Mouse (Mus musculus): ENCODE measurements around the gene Eef1a2.

Gene Eef1a2

GRCm38 (mm10) chr2:181158471-181158870 is 1.7 kb upstream of the Eef1a2 start:
- no peak for DNase-seq (ENCODE audit: low spot score)

- DNase-seq (ENCODE audit: low spot score) = no peak
Measured at GRCm38 (mm10) chr2:181157716-181158302, 995 bp upstream of the Eef1a2 start.

- no peak for DNase-seq (ENCODE audit: low spot score)
Measured at GRCm38 (mm10) chr2:181157180-181157579, 366 bp upstream of the Eef1a2 start.

GRCm38 (mm10) chr2:181155801-181156200 is 1.0 kb downstream of the Eef1a2 start:
- no peak for DNase-seq (ENCODE audit: low spot score)

- no peak for DNase-seq (ENCODE audit: low spot score)
Measured at GRCm38 (mm10) chr2:181154831-181155415, 1.9 kb downstream of the Eef1a2 start.

GRCm38 (mm10) chr2:181154361-181154760 is 2.5 kb downstream of the Eef1a2 start:
- DNase-seq (ENCODE audit: low spot score) = no peak

GRCm38 (mm10) chr2:181153837-181154236 is 3.0 kb downstream of the Eef1a2 start:
- DNase-seq (ENCODE audit: low spot score) = no peak

- no peak for DNase-seq (ENCODE audit: low spot score)
Measured at GRCm38 (mm10) chr2:181153131-181153530, 3.7 kb downstream of the Eef1a2 start.

GRCm38 (mm10) chr2:181152701-181153100 is 4.1 kb downstream of the Eef1a2 start:
- DNase-seq (ENCODE audit: low spot score) = no peak

- no peak for DNase-seq (ENCODE audit: low spot score)
Measured at GRCm38 (mm10) chr2:181150281-181150680, 6.5 kb downstream of the Eef1a2 start.

- DNase-seq (ENCODE audit: low spot score) = no peak
Measured at GRCm38 (mm10) chr2:181148318-181148955, 8.4 kb downstream of the Eef1a2 start.

- DNase-seq (ENCODE audit: low spot score) = no peak
Measured at GRCm38 (mm10) chr2:181147546-181148317, 9.1 kb downstream of the Eef1a2 start.

GRCm38 (mm10) chr2:181146976-181147545 is 9.8 kb downstream of the Eef1a2 start:
- DNase-seq (ENCODE audit: low spot score) = no peak

- no peak for DNase-seq (ENCODE audit: low spot score)
Measured at GRCm38 (mm10) chr2:181144675-181145074, 12.1 kb downstream of the Eef1a2 start.

- DNase-seq (ENCODE audit: low spot score) = no peak
Measured at GRCm38 (mm10) chr2:181143509-181144276, 13.1 kb downstream of the Eef1a2 start.

- no peak for DNase-seq (ENCODE audit: low spot score)
Measured at GRCm38 (mm10) chr2:181142703-181143135, 14.1 kb downstream of the Eef1a2 start.

- no peak for DNase-seq (ENCODE audit: low spot score)
Measured at GRCm38 (mm10) chr2:181139641-181140193, 17.1 kb downstream of the Eef1a2 start.

GRCm38 (mm10) chr2:181136934-181137333 is 19.9 kb downstream of the Eef1a2 start:
- DNase-seq (ENCODE audit: low spot score) = no peak

GRCm38 (mm10) chr2:181135446-181135818 is 21.4 kb downstream of the Eef1a2 start:
- no peak for DNase-seq (ENCODE audit: low spot score)

- no peak for DNase-seq (ENCODE audit: low spot score)
Measured at GRCm38 (mm10) chr2:181134591-181135445, 22.0 kb downstream of the Eef1a2 start, which contains the start of gene Kcnq2. Gene Kcnq2, minus strand, starts transcription at chr2:181135300.
